Mouse (Mus musculus) limb, embryonic 14.5 days (tissue): ENCODE results near the gene Slc2a4. TPM values are rescaled to one million over a fixed set of nuclear protein-coding genes. Genes with fewer than 3 reads are reported as not detected.

ENCODE experiments used
- ATAC-seq: fragments of 200-750 bp; cut with Nextera tagmentation; 2 replicates; pipeline ENCODE4 v1.8.0; 2017; ENCODE audit warnings: low read depth, moderate number of reproducible peaks, moderate TSS enrichment; ENCODE audit not compliant: low FRiP score
- DNase-seq: peaks from one replicate; pipeline ENCODE4 v3.0.0-alpha.2; 2015; ENCODE audit warnings: low spot score
- H3K27ac ChIP-seq: fragments of 300-500 bp; sonication (generic); replicated peaks from 2 replicates; pipeline ENCODE4 v1.5.1; 2014; ENCODE audit warnings: low read depth, mild to moderate bottlenecking, low read length, moderate library complexity, mixed read lengths
- H3K27me3 ChIP-seq: fragments of 300-500 bp; sonication (generic); 2 replicates; pipeline ENCODE4 v1.6.1; 2014; ENCODE audit warnings: low read length, mixed read lengths; ENCODE audit not compliant: control insufficient read depth, insufficient read depth
- H3K36me3 ChIP-seq: fragments of 300-500 bp; sonication (generic); 2 replicates; pipeline ENCODE4 v1.6.1; 2014; ENCODE audit warnings: mild to moderate bottlenecking, low read length, moderate library complexity, mixed read lengths; ENCODE audit not compliant: control insufficient read depth, insufficient read depth
- H3K4me1 ChIP-seq: fragments of 300-500 bp; sonication (generic); 2 replicates; pipeline ENCODE4 v1.6.1; 2014; ENCODE audit warnings: antibody characterized with exemption, low read length, mixed read lengths; ENCODE audit not compliant: control insufficient read depth, insufficient read depth
- H3K4me2 ChIP-seq: fragments of 300-500 bp; sonication (generic); replicated peaks from 2 replicates; pipeline ENCODE4 v1.6.1; 2014; ENCODE audit warnings: low read depth, mild to moderate bottlenecking, low read length, moderate library complexity; ENCODE audit not compliant: severe bottlenecking
- H3K4me3 ChIP-seq: fragments of 300-500 bp; sonication (generic); replicated peaks from 2 replicates; pipeline ENCODE4 v1.5.1; 2014; ENCODE audit warnings: low read length
- H3K9ac ChIP-seq: fragments of 300-500 bp; sonication (generic); 2 replicates; pipeline ENCODE4 v1.6.1; 2014; ENCODE audit warnings: mild to moderate bottlenecking, low read depth, low read length, moderate library complexity; ENCODE audit not compliant: severe bottlenecking
- H3K9me3 ChIP-seq: fragments of 300-500 bp; sonication (generic); 2 replicates; pipeline ENCODE4 v1.6.1; 2016; ENCODE audit warnings: low read length; ENCODE audit not compliant: control insufficient read depth
- POLR2A ChIP-seq: fragments of 200-500 bp; IDR thresholded peaks from 2 replicates; pipeline ENCODE4 v1.8.0; 2012; ENCODE audit warnings: inconsistent platforms, mild to moderate bottlenecking, moderate library complexity, borderline replicate concordance; ENCODE audit not compliant: insufficient read depth, insufficient read length; ENCODE audit errors: extremely low read depth
- WGBS: fragments of 180-500 bp; shearing (Covaris S2); extraction: QIAGEN DNeasy Blood & Tissue Kit; methylation state at CpG from one replicate; pipeline ENCODE4 v1.1.7; 2014; 5-methylcytosine and 5-hydroxymethylcytosine counted together
- polyA plus RNA-seq, 2 experiments: library from polyadenylated mRNA; depleted of rRNA in 1 of 2; stranded (reverse) in 1 of 2; unstranded in 1 of 2; fragments of >200 nt; fragmentation: Nextera tagmentation in 1 of 2; extraction: Ambion mirVana in 1 of 2; gene quantifications; 2 replicates each; pipeline versions ENCODE4 v1.2.1 to v1.2.3; 2012 to 2014

Gene Slc2a4
- polyA plus RNA-seq, 2 experiments: 19.3 to 31.0 TPM

DNA sequence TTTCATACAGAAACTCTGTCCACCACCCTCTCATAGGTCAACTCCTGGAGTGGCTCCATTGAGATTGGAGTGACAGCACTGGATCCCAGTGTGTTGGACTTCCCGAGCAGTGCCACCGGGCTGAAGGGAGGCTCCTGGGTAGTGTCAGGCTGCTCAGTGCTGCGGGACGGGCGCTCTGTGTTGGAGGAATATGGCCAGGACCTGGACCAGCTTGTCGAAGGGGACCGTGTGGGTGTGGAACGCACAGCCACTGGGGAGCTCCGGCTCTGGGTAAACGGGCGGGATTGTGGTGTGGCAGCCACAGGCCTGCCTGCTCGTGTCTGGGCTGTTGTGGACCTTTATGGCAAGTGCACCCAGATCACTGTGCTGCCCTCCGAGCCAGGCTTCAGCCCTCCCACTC lies 45.0 kb downstream of the Slc2a4 start:
- 88% methylated on average over 13 of the region's 13 CpGs for WGBS
- H3K36me3 ChIP-seq: peaks cover 48% of the 10 kb centered on the region
- H3K27ac ChIP-seq: no peak overlapping the region
- no peak for DNase-seq
- no peaks in the 10 kb centered on the region for H3K27me3 ChIP-seq
- no peaks in the 10 kb centered on the region for H3K9me3 ChIP-seq
- peak overlapping the region; percentile 75 for H3K4me2 ChIP-seq
- H3K9ac ChIP-seq: peak overlapping the region; percentile 95; the same call in 1 of the 2 replicates
- H3K4me1 ChIP-seq: peaks cover 12% of the 10 kb centered on the region
- TF ChIP-seq POLR2A: no peak
- H3K4me3 ChIP-seq: peak overlapping the region; percentile 91
- ATAC-seq: no peak

DNA sequence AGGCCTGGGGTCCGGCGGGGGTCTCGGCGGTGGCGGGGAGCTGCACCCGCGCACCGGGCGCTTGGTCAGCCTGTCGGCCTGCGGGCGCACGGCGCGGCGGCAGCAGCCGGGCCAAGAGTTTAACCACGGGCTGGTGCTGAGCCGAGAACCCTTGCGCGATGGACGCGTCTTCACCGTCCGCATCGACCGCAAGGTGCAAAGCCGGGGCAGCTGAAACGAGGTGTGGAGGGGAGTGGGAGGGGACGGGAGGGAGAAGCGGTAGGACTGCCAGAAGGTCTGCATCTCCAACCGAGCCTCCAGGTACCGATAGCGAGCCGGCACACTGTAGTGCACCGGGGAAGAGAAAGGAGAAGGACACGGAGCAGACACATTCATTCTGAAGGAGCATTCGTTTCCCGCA lies 46.0 kb downstream of the Slc2a4 start:
- Histone ChIP-seq H3K9ac (peak overlapping the region; percentile 95), H3K9me3 (no peaks in the 10 kb centered on the region), H3K27ac (peak overlapping the region; percentile 98), H3K4me2 (peak overlapping the region; percentile 75), H3K27me3 (no peaks in the 10 kb centered on the region), H3K4me1 (peaks cover 12% of the 10 kb centered on the region), H3K4me3 (peak overlapping the region; percentile 91), H3K36me3 (peaks cover 39% of the 10 kb centered on the region)
- ATAC-seq: no peak; the same call in 1 of the 2 replicates
- no peak for DNase-seq
- TF ChIP-seq POLR2A: no peak
- under 1% methylated on average over 39 of the region's 39 CpGs for WGBS

DNA sequence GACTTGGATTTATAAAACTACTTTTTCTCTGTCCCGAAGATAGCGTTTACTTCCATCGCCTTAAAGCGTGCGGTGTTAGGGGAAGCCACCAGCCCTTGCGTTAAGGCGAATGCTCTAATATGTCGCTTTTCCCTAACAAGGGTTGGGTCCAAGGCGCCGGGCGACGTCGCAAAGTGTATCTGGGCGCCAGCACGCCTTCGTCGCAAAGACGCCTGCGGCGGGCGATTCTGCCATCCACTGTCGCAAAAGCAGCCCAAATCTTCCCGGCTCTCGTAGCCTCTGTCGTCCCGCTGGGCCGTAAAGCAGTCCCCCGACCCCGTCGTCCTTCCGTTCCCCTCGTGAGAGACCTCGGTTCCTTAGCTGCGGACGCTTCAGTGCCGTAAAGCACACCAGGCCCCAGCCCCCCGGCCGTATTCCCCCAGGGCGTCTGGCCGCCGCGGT lies 46.6 kb downstream of the Slc2a4 start:
- H3K4me1 ChIP-seq: peaks cover 12% of the 10 kb centered on the region
- H3K27me3 ChIP-seq: no peaks in the 10 kb centered on the region
- H3K9ac ChIP-seq: peak overlapping the region; percentile 95
- WGBS: under 1% methylated on average over 42 of the region's 42 CpGs
- peak overlapping the region; percentile 98 for H3K27ac ChIP-seq
- peak overlapping the region; percentile 75 for H3K4me2 ChIP-seq
- H3K4me3 ChIP-seq: peak overlapping the region; percentile 91
- H3K36me3 ChIP-seq: peaks cover 33% of the 10 kb centered on the region
- no peak; the same call in 1 of the 2 replicates for TF ChIP-seq POLR2A
- peak; percentile 78 for ATAC-seq
- H3K9me3 ChIP-seq: no peaks in the 10 kb centered on the region
- DNase-seq: peak; percentile 98

DNA sequence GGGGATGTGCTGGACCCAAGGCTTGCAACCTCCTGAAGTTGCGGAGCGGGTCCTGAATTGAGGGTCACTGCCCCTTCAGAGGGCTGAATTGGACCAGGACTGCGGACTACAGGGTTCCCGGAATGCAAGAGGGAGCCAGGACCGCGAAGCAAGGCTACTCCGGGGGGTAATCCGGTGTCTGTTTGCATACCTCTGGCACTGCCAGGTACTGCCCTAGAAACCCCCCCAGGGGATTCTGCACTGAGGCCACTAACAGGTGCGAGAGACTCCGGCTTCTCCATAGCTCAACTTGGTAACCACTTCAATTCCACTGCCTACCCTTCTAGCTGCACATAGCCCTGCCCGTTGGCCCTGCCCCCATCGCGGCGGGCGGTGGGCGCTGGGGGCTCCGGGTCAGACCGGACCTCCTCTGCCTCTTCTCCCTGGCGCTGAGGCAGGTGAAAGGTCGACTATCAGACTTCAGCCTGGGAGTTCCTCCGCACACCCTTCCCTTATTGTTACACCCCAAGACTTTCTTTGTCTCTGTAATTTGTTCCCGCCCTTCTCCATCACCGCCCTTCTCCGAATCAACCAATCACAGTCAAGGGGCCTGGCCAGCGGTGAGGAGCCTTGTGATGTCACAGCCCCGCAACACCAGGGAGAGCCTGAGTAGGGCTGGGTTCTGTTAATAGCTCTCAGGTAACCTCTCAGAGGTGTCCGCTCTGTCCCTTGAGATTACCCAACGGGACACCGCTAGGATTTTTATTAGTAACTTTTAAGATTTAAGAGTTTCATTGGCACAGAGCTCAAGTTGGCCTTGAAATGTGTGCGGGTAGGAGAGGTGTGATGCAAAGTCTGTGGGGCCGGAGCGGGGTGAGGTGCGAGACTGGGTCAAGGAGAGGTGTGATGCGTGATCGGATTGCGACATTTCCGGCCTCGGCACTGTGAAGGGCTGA lies 47.2 kb downstream of the Slc2a4 start, which contains the start of the genes 2810408A11Rik and Neurl4:
Gene 2810408A11Rik (minus strand): TSS at position 517 of the 935 bp plus-strand sequence.
Gene Neurl4 (plus strand): TSS at position 602 of the 935 bp plus-strand sequence.
- peaks cover 26% of the 10 kb centered on the region for H3K36me3 ChIP-seq
- H3K4me2 ChIP-seq: peak within 1 kb of the TSS; percentile 75
- peak within 1 kb of the TSS; percentile 91 for H3K4me3 ChIP-seq
- peaks cover 12% of the 10 kb centered on the region for H3K4me1 ChIP-seq
- under 1% methylated on average over 37 of the region's 38 CpGs for WGBS
- no peaks in the 10 kb centered on the region for H3K27me3 ChIP-seq
- TF ChIP-seq POLR2A: peak; percentile 90; the same call in 1 of the 2 replicates
- ATAC-seq (peak; percentile 93), DNase-seq (peak; percentile 93)
- peak within 1 kb of the TSS; percentile 95 for H3K9ac ChIP-seq
- no peaks in the 10 kb centered on the region for H3K9me3 ChIP-seq
- peak within 1 kb of the TSS; percentile 98 for H3K27ac ChIP-seq

DNA sequence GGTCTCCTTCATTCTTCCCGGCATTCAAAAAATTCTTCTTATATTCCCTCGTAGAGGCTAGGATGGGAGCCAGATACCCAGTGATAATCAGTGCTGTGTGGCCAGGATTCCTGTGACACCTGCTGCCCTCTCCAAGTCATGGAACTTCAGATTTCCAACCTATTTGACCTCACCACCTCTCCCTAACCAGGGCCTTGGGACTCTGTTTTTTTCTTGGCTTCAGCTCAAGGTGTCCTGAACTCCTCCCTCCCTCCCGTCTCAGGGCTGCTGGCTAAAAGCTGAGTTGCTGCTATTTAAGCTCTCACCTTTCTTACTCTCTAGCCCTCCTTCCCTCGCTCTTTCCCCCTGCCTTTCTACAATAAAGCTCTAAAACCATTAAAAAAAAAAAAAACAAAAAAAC lies 48.1 kb downstream of the Slc2a4 start:
- Histone ChIP-seq H3K27ac (0 out of 2 replicates have a peak overlapping the region, but pooled peaks have one; percentile 98), H3K4me2 (peak overlapping the region; percentile 75), H3K4me3 (peak overlapping the region; percentile 91), H3K9me3 (no peaks in the 10 kb centered on the region), H3K9ac (peak overlapping the region; percentile 95), H3K4me1 (peaks cover 12% of the 10 kb centered on the region), H3K36me3 (peaks cover 18% of the 10 kb centered on the region), H3K27me3 (no peaks in the 10 kb centered on the region)
- no peak for TF ChIP-seq POLR2A
- 19% methylated on average over 4 of the region's 4 CpGs for WGBS
- DNase-seq (no peak), ATAC-seq (no peak)
